Comparison of ENCODE assay signal across 8 mouse cellular contexts in the genomic region with DNA sequence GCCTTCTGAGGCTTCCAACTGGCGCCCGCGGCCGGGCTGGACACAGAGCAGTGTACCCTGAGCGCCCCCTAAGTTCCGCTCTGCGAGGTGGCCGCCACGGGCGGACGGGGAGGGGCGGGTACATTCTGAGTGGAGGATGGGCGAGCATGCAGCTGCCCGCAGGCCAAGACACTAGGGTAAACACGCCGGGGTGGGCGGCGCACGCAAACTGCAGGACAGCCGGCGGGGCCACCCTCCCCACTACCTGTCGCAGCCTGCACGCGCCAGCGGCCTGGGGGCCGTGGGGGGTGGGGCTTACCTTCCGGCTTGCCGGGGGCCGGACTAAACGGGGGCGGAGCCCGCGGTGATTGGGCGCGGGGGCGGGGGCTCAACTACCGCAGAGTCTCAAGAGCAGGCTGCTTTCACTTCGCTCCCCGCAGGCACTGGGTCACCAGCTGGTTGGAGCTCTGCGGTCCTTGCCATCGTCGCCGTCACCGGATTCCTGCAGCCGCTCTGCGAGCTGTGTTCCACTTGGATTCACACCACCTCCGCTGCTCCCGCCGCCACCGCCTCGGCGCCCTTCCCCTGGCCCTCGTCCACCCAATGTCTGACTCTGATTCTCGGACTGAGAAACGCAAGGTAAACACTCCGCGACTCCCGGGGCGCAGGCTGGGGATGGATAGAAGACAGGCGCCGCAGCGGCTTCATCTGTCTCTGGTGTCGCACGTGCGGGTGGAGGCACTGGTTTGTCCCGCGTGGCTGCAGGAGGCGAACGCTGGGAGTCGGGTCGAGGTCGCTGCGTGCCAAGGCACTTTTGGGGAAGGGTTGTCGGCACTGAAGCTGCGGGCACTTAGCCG. TPM values are rescaled to one million over a fixed set of nuclear protein-coding genes. Genes with fewer than 3 reads are reported as not detected.
DNase-seq lines count a peak whose midpoint lies in the region; ATAC-seq and TF ChIP-seq lines count a peak whose summit lies in the region.

Bcl2l11 (plus strand) TSS at position 404 of the 836 bp plus-strand sequence.

- TF ChIP-seq POLR2A in myocyte (IDR thresholded peaks at IDR 0.05; ENCODE audit: insufficient read length, low read depth), result peak; percentile 97

- no peaks in the 10 kb centered on the region for H3K9me3 ChIP-seq in heart, embryonic 13.5 days
- H3K9me3 ChIP-seq in liver, embryonic 11.5 days (ENCODE audit: control insufficient read depth, low read length), result no peaks in the 10 kb centered on the region

- peak within 1 kb of the TSS; percentile 81 for H3K4me3 ChIP-seq in heart, embryonic 13.5 days
- peak within 1 kb of the TSS; percentile 85 for H3K4me3 ChIP-seq in liver, embryonic 11.5 days (ENCODE audit: low read depth, low read length)
- H3K4me3 ChIP-seq in myocyte, result peak within 1 kb of the TSS; percentile 75

- H3K4me1 ChIP-seq in heart, embryonic 13.5 days, result peaks cover 51% of the 10 kb centered on the region
- H3K4me1 ChIP-seq in liver, embryonic 11.5 days (replicated peaks; ENCODE audit: control insufficient read depth, insufficient read depth, low read length), result peaks cover 22% of the 10 kb centered on the region

- H3K4me2 ChIP-seq in heart, embryonic 13.5 days, result peak within 1 kb of the TSS; percentile 99
- peak within 1 kb of the TSS; percentile 99 for H3K4me2 ChIP-seq in liver, embryonic 11.5 days
- peak within 1 kb of the TSS; percentile 99 for H3K4me2 ChIP-seq in myocyte (ENCODE audit: low read depth)

- peaks cover 23% of the 10 kb centered on the region for H3K36me3 ChIP-seq in heart, embryonic 13.5 days
- 0 out of 2 replicates have a peak, but pooled peaks cover 3% of the 10 kb centered on the region for H3K36me3 ChIP-seq in liver, embryonic 11.5 days (ENCODE audit: control insufficient read depth, insufficient read depth, low read length)
- no peaks in the 10 kb centered on the region for H3K36me3 ChIP-seq in myocyte (ENCODE audit: control insufficient read depth, insufficient read depth)

- peak; percentile 81 for ATAC-seq in heart, embryonic 13.5 days (ENCODE audit: extremely low read depth, insufficient number of reproducible peaks, low FRiP score, low TSS enrichment)
- ATAC-seq in liver, embryonic 11.5 days (replicated peaks; ENCODE audit: low FRiP score), result peak; percentile 84

- peak within 1 kb of the TSS; percentile 87 for H3K9ac ChIP-seq in heart, embryonic 13.5 days
- H3K9ac ChIP-seq in liver, embryonic 11.5 days (ENCODE audit: low read depth, low read length), result peak within 1 kb of the TSS; percentile 86

- DNase-seq in CD4-positive, CD25-positive, alpha-beta regulatory T cell, adult 2 months (ENCODE audit: low read depth, low spot score), result peak; percentile 96
- peak; percentile 39 for DNase-seq in c-Kit-negative CD71-positive TER-119-positive erythroid progenitor cells, embryonic 14.5 days (ENCODE audit: low read depth, low spot score)
- DNase-seq in fibroblast of lung, adult 2 months (ENCODE audit: low read depth), result peak; percentile 72
- DNase-seq in kidney, postnatal 10 days, result peak; percentile 99
- peak; percentile 98 for DNase-seq in liver, embryonic 11.5 days (ENCODE audit: low spot score)
- peak; percentile 96 to 98 for DNase-seq in spleen, postnatal 4 days (ENCODE audit: low spot score in 2 of 2)

- H3K27me3 ChIP-seq in heart, embryonic 13.5 days (replicated peaks), result peaks cover 37% of the 10 kb centered on the region
- peaks cover 38% of the 10 kb centered on the region for H3K27me3 ChIP-seq in liver, embryonic 11.5 days (replicated peaks; ENCODE audit: control insufficient read depth, insufficient read depth, low read length)
- no peaks in the 10 kb centered on the region for H3K27me3 ChIP-seq in myocyte (ENCODE audit: control insufficient read depth, insufficient read depth, insufficient read length)

- 1% methylated on average over 74 of the region's 76 CpGs for WGBS in heart, embryonic 13.5 days
- WGBS in liver, embryonic 11.5 days, result under 1% methylated on average over 71 of the region's 76 CpGs

- H3ac ChIP-seq in myocyte (ENCODE audit: control insufficient read depth, insufficient read length), result peak within 1 kb of the TSS; percentile 37

- peak within 1 kb of the TSS; percentile 90 for H3K27ac ChIP-seq in heart, embryonic 13.5 days (replicated peaks)
- peak within 1 kb of the TSS; percentile 79 for H3K27ac ChIP-seq in liver, embryonic 11.5 days (ENCODE audit: low read depth, low read length)

- no peaks in the 10 kb centered on the region for H3K79me2 ChIP-seq in myocyte (ENCODE audit: control insufficient read depth, insufficient read depth)

TF ChIP-seq in myocyte, 11 proteins besides CTCF, POLR2A, EP300 and RAD21:
- peak in 2 of 3 experiments; percentile 57 to 84 for TF ChIP-seq MYOD1 (IDR thresholded peaks at IDR 0.05; ENCODE audit: control insufficient read depth in 1 of 3, insufficient read length in 2 of 3, low read depth in 2 of 3)
- peak; percentile 42 for TF ChIP-seq SRF (IDR thresholded peaks at IDR 0.05; ENCODE audit: control insufficient read depth, insufficient read length, low read depth)
- TF ChIP-seq USF1 (IDR thresholded peaks at IDR 0.05; ENCODE audit: low read depth), result no peak
- no peak for TF ChIP-seq TCF3 (IDR thresholded peaks at IDR 0.05; ENCODE audit: insufficient read length, low read depth)
- TF ChIP-seq REST (IDR thresholded peaks at IDR 0.05; ENCODE audit: insufficient read depth, insufficient read length), result peak; percentile 34
- TF ChIP-seq MAX (IDR thresholded peaks at IDR 0.05; ENCODE audit: low read depth), result no peak
- peak; percentile 98 for TF ChIP-seq POLR2AphosphoS2 (IDR thresholded peaks at IDR 0.05; ENCODE audit: insufficient read length, low read depth)
- TF ChIP-seq CEBPB (IDR thresholded peaks at IDR 0.05; ENCODE audit: insufficient read depth, poor library complexity, severe bottlenecking), result no peak
- TF ChIP-seq MYOG (IDR thresholded peaks at IDR 0.05; ENCODE audit: control insufficient read depth in 1 of 3, insufficient read depth in 1 of 3, insufficient read length in 2 of 3, low read depth in 2 of 3), result peak in 2 of 3 experiments; percentile 74 to 92
- no peak for TF ChIP-seq TCF12 (IDR thresholded peaks at IDR 0.05; ENCODE audit: insufficient read depth, poor library complexity, severe bottlenecking)
- TF ChIP-seq E2F4 (IDR thresholded peaks at IDR 0.05; ENCODE audit: insufficient read depth), result no peak
TF ChIP-seq in myocyte: peak in this region for 5.

RNA-seq across cellular contexts. Expression of gene Bcl2l11, which starts in this region (rescaled TPM):
- polyA plus RNA-seq in heart, embryonic 13.5 days (2015; fragmentation: Nextera tagmentation; extraction: Ambion mirVana), result 13.5 and 15.4 TPM in 2 replicates
- polyA plus RNA-seq in liver, embryonic 11.5 days (2014; fragmentation: Nextera tagmentation; extraction: Ambion mirVana), result 15.1 and 15.3 TPM in 2 replicates
- polyA plus RNA-seq in myocyte (2012; fragmentation: generic; extraction: Trizol), result 4.9 TPM

Comparison
In these comparisons a context has a peak if more than half of its experiments do, and no peak if none do; other contexts are left out.
1. Peak in every context shown above with its lines: DNase-seq, ATAC-seq, H3K4me3 ChIP-seq and H3K27ac ChIP-seq.
2. DNase-seq: peak in every context shown above with its lines; median percentile 99 in kidney, postnatal 10 days; 98 in liver, embryonic 11.5 days; 97 in spleen, postnatal 4 days; 96 in CD4-positive, CD25-positive, alpha-beta regulatory T cell, adult 2 months; 72 in fibroblast of lung, adult 2 months; 39 in c-Kit-negative CD71-positive TER-119-positive erythroid progenitor cells, embryonic 14.5 days.